Mouse (Mus musculus): ENCODE data around the gene Tuba1a. TPM values are rescaled to one million over a fixed set of nuclear protein-coding genes. Genes with fewer than 3 reads are reported as not detected.

The Tuba1a gene
- polyA plus RNA-seq (2014; fragmentation: Nextera tagmentation; extraction: Ambion mirVana) = 1,836 and 1,958 TPM in 2 replicates

DNA sequence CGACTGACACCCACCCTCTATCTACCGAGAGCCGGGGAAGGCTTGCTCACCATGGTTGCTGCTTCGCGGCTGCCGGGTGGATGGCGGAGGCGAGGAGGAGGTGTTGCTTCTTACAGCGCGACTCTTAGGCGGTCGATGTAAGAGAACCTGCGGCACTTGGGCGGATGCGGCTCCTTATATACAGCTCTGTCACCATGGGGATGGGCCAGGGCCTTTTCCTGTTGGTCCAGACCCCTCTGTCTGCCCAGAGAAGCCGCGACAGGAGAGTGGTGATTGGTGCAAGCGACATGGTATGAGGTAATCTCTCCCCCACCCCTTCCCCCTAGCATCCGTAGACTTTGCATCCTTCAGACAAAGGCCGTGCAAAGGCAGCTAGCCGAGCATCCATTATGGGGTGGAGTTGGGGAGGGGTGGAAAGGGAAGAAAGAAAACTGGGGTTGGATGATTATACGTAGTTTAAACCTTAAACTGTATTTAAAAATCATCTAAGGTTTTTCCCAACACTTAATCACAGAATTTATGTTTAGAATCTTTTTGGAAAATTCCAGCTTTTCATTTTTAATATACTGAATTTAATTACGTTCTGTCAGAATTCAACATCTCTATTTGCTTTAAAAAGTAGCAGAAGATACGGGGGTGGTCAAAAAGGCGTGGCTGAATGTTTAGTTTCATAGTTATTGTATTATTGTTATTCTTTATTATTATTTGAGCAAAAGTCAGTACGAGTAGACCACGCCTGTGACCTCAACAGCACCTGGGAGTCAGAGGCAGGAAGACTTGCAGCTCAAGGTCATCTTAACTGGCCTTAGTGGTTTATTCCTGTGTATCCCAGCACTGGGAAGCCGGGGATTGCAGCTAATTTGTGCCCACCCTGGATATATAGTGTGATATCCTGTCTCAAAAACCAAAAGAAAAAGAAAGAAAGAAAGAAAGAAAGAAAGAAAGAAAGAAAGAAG is at the start of gene Tuba1a, which contains the start of gene Gm49450:
TSS of gene Tuba1a (minus strand) at position 303 of the 956 bp plus-strand sequence.
TSS of gene Gm49450 (minus strand) at position 151 of the 956 bp plus-strand sequence.
- peaks cover 7% of the 10 kb centered on the region; the same call in 1 of the 2 replicates for H3K36me3 ChIP-seq (ENCODE audit: control insufficient read depth, insufficient read depth, low read length)
- peak within 1 kb of the TSS; percentile 99 for H3K27ac ChIP-seq (replicated peaks; ENCODE audit: low read depth, low read length)
- H3K4me1 ChIP-seq (ENCODE audit: control insufficient read depth, insufficient read depth, low read length) = peaks cover 14% of the 10 kb centered on the region; the same call in 1 of the 2 replicates
- H3K9me3 ChIP-seq (ENCODE audit: control insufficient read depth, low read length) = no peaks in the 10 kb centered on the region
- peak within 1 kb of the TSS; percentile 80 for H3K4me2 ChIP-seq (ENCODE audit: low read depth, low read length)
- DNase-seq (ENCODE audit: low spot score) (peak; percentile 99), ATAC-seq (ENCODE audit: low read depth) (peak; percentile 98)
- H3K4me3 ChIP-seq (ENCODE audit: low read depth, low read length) = peak within 1 kb of the TSS; percentile 85
- WGBS = 5% methylated on average over 22 of the region's 28 CpGs
- H3K9ac ChIP-seq (ENCODE audit: low read depth, low read length) = peak within 1 kb of the TSS; percentile 97
- H3K27me3 ChIP-seq (replicated peaks; ENCODE audit: control insufficient read depth, insufficient read depth, low read length) = no peaks in the 10 kb centered on the region

DNA sequence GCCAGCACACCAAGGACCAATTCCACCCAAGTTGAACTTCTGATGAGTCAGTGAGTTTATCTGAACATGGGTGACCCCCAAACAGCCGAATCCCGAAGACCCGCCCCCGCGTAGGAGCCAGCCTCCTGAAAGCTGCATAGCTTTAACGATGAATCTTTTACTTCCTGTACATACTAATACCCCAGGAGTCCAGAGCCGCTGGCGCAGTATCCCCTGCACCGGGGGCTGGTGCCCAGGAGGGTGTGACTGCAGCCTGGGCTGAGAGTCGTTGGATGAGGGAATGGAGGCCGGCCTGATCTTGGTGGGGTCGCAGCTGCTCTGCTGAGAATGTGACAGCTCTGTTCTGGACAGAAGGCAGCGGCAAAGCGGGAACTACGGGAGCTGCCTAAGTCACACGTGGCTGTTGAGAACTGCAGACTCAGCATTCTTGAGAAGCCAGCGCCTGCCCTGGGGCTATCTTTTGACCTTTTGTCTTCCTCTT is 48.0 kb upstream of the Tuba1a start:
- Histone ChIP-seq H3K36me3 (ENCODE audit: control insufficient read depth, insufficient read depth, low read length) (no peaks in the 10 kb centered on the region), H3K4me1 (ENCODE audit: control insufficient read depth, insufficient read depth, low read length) (peaks cover 12% of the 10 kb centered on the region), H3K4me3 (ENCODE audit: low read depth, low read length) (peak overlapping the region; percentile 26), H3K4me2 (ENCODE audit: low read depth, low read length) (peak overlapping the region; percentile 56), H3K27ac (replicated peaks; ENCODE audit: low read depth, low read length) (peak overlapping the region; percentile 72; the same call in 1 of the 2 replicates), H3K27me3 (replicated peaks; ENCODE audit: control insufficient read depth, insufficient read depth, low read length) (no peaks in the 10 kb centered on the region), H3K9ac (ENCODE audit: low read depth, low read length) (peak overlapping the region; percentile 34), H3K9me3 (ENCODE audit: control insufficient read depth, low read length) (peaks cover 3% of the 10 kb centered on the region; the same call in 1 of the 2 replicates)
- peak; percentile 71 for DNase-seq (ENCODE audit: low spot score)
- ATAC-seq (ENCODE audit: low read depth) = peak; percentile 39
- WGBS = 7% methylated on average over 17 of the region's 17 CpGs

DNA sequence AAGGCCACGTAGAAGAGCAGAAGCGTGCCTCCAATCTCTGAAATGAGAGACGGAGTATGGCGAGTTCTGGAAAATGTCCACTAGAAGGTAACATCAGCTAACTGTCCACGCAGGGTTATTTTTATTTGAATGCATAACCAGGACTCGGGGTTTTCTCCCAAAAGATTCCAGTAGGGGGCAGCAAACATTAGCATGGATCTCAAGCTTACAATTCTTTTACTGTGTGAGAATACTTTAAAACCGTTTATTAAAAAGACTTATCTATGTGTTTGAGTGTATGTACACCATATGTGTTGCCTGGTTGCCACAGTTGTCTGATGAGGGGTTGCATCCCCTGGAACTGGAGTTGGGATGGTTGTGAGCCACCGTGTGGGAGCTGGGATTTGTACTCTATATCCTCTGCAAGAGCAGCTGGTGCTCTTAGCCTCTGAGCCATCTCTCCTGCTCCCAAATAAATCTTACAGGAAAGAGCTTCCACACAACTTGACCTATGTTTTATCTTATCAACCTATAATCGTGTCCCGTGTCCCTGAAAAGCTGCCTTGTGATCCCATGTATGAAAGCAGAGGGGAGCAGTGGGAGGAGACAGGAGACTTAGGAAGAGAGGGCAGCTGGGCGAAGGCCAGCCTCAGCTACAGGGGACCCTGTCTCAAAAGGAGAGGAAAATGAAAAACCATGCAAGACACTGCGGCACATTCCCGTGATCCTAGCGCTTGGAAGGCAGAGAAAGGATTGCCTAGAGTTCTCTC is 47.2 kb upstream of the Tuba1a start:
- no peak overlapping the region; the same call in 1 of the 2 replicates for H3K9ac ChIP-seq (ENCODE audit: low read depth, low read length)
- peak overlapping the region; percentile 72 for H3K27ac ChIP-seq (replicated peaks; ENCODE audit: low read depth, low read length)
- DNase-seq (ENCODE audit: low spot score) (peak; percentile 73), ATAC-seq (ENCODE audit: low read depth) (no peak)
- no peak overlapping the region for H3K4me3 ChIP-seq (ENCODE audit: low read depth, low read length)
- peak overlapping the region; percentile 56 for H3K4me2 ChIP-seq (ENCODE audit: low read depth, low read length)
- no peaks in the 10 kb centered on the region for H3K36me3 ChIP-seq (ENCODE audit: control insufficient read depth, insufficient read depth, low read length)
- H3K4me1 ChIP-seq (ENCODE audit: control insufficient read depth, insufficient read depth, low read length) = peaks cover 12% of the 10 kb centered on the region
- no peaks in the 10 kb centered on the region for H3K27me3 ChIP-seq (replicated peaks; ENCODE audit: control insufficient read depth, insufficient read depth, low read length)
- 35% methylated on average over 14 of the region's 14 CpGs for WGBS
- H3K9me3 ChIP-seq (ENCODE audit: control insufficient read depth, low read length) = peaks cover 3% of the 10 kb centered on the region; the same call in 1 of the 2 replicates

DNA sequence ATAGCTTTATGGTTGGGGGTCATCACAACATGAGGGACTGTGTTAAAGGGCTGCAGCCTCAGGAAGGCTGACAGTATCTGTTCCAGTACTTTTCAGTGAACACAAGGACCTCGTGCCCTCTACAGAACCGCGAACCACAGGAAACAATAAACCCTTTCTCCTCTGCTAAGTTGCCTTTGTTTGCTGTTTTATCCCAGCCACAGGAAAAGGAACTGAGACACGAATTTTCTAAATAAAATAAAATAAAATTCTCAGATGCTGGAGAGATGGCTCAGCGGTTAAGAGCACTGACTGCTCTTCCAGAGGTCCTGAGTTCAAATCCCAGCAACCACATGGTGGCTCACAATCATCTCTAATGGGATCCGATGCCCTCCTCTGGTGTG is 45.3 kb upstream of the Tuba1a start:
- ATAC-seq (ENCODE audit: low read depth) = no peak
- 45% methylated on average over 6 of the region's 6 CpGs for WGBS

DNA sequence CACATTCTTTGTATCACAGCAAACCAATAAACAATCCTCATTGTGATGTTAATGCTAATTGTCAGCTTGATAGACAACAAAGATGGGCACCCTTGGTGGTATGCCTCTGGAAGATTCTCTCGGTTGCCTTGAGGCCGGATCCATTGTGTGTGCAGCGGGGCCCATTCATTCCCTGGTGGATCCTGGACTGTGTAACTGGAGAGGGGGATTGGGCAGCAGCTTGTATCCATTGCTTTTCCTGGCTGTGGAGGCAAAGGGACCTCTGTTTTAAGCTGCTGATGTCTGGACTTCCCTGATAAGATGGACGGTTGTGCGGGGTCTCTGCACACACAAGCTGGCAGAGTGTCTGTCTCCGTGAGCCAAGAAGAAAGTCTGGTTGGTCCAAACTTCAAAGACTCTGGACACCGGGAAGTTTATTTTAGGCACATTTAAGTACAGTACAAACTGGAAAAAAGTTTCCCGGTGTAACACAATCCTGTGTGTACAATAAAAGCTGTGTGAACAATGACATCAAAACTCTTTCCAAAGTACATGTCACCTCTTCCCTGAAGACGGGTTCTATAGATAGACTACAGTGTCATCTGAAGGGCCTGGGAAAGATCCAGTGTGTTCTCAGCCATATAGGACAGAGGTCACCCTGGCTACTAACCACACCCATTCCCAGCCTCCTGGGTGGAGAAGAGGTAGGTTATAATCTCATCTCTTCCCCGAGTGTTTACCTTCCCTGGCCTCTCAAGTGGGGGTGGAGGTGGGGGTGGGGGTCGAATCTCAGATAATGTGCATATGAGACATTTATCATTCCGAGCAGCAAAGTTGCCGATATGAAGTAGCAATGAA is 44.7 kb upstream of the Tuba1a start:
- WGBS = 47% methylated on average over 13 of the region's 13 CpGs
- H3K36me3 ChIP-seq (ENCODE audit: control insufficient read depth, insufficient read depth, low read length) = no peaks in the 10 kb centered on the region

More for the DNA sequence above, 45.3 kb upstream of the Tuba1a start:
- peak; percentile 9 for DNase-seq (ENCODE audit: low spot score)
- H3K9ac ChIP-seq (ENCODE audit: low read depth, low read length) = no peak overlapping the region
- no peak overlapping the region for H3K27ac ChIP-seq (replicated peaks; ENCODE audit: low read depth, low read length)
- no peak overlapping the region for H3K4me2 ChIP-seq (ENCODE audit: low read depth, low read length)
- H3K4me3 ChIP-seq (ENCODE audit: low read depth, low read length) = no peak overlapping the region
- peaks cover 2% of the 10 kb centered on the region; the same call in 1 of the 2 replicates for H3K9me3 ChIP-seq (ENCODE audit: control insufficient read depth, low read length)
- H3K27me3 ChIP-seq (replicated peaks; ENCODE audit: control insufficient read depth, insufficient read depth, low read length) = no peaks in the 10 kb centered on the region
- H3K36me3 ChIP-seq (ENCODE audit: control insufficient read depth, insufficient read depth, low read length) = no peaks in the 10 kb centered on the region
- H3K4me1 ChIP-seq (ENCODE audit: control insufficient read depth, insufficient read depth, low read length) = peaks cover 12% of the 10 kb centered on the region

DNA sequence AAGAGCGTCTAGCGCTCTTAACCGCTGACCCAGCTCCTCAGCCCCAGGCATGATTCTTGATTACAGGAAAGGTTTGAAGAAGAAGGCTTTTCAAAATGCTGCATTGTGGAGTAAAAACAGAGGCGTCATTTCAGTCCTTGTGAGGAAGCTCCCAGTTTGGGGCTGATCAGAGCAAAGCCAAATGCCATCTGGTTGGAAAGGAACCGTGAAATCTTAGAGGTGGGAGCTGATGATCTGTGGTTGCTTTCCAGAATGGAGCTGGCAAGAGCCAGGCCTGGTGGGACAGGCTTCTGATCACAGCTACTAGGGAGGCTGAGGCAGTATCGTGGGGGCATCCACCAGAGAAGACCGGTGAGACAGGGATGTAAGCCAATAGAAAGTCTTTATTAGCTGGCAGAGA is 43.3 kb upstream of the Tuba1a start:
- Histone ChIP-seq H3K4me2 (ENCODE audit: low read depth, low read length) (no peak overlapping the region), H3K4me1 (ENCODE audit: control insufficient read depth, insufficient read depth, low read length) (peaks cover 16% of the 10 kb centered on the region), H3K4me3 (ENCODE audit: low read depth, low read length) (no peak overlapping the region), H3K27ac (replicated peaks; ENCODE audit: low read depth, low read length) (no peak overlapping the region), H3K36me3 (ENCODE audit: control insufficient read depth, insufficient read depth, low read length) (no peaks in the 10 kb centered on the region), H3K27me3 (replicated peaks; ENCODE audit: control insufficient read depth, insufficient read depth, low read length) (no peaks in the 10 kb centered on the region), H3K9me3 (ENCODE audit: control insufficient read depth, low read length) (no peaks in the 10 kb centered on the region), H3K9ac (ENCODE audit: low read depth, low read length) (no peak overlapping the region)
- ATAC-seq (ENCODE audit: low read depth) = no peak
- WGBS = 49% methylated on average over 7 of the region's 7 CpGs
- no peak for DNase-seq (ENCODE audit: low spot score)

More for the DNA sequence above, 44.7 kb upstream of the Tuba1a start:
- DNase-seq (ENCODE audit: low spot score) = peak; percentile 12
- Histone ChIP-seq H3K27me3 (replicated peaks; ENCODE audit: control insufficient read depth, insufficient read depth, low read length) (no peaks in the 10 kb centered on the region), H3K4me2 (ENCODE audit: low read depth, low read length) (no peak overlapping the region), H3K9me3 (ENCODE audit: control insufficient read depth, low read length) (no peaks in the 10 kb centered on the region), H3K4me3 (ENCODE audit: low read depth, low read length) (no peak overlapping the region), H3K4me1 (ENCODE audit: control insufficient read depth, insufficient read depth, low read length) (peaks cover 12% of the 10 kb centered on the region), H3K27ac (replicated peaks; ENCODE audit: low read depth, low read length) (no peak overlapping the region), H3K9ac (ENCODE audit: low read depth, low read length) (no peak overlapping the region)
- no peak for ATAC-seq (ENCODE audit: low read depth)

DNA sequence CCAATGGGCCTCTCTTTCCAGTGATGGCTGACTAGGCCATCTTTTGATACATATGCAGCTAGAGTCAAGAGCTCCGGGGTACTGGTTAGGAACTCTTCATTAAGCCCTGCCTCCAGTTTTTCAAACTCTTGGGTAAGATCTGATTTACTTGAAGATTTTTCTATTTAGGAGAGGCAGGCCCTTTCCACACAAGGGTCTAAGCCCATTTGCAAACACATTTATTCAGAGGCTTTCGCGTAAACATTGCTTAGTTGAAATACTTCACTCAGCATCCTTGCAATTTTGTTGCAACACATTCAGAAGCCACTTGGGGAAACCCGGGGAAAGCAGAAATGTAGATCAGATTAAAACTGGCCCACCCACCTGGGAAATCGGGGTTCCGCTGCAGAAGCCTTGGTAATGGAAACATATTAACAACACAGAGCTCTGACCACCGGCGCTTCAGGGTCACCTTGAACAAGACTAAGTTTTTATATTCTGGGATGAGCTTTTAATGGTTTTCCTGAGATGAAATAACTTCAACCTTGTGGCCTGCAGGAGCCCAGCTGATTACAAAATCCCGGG is 41.5 kb upstream of the Tuba1a start:
- no peak overlapping the region for H3K4me3 ChIP-seq (ENCODE audit: low read depth, low read length)
- no peak overlapping the region for H3K4me2 ChIP-seq (ENCODE audit: low read depth, low read length)
- H3K4me1 ChIP-seq (ENCODE audit: control insufficient read depth, insufficient read depth, low read length) = peaks cover 23% of the 10 kb centered on the region
- no peak overlapping the region for H3K27ac ChIP-seq (replicated peaks; ENCODE audit: low read depth, low read length)
- ATAC-seq (ENCODE audit: low read depth) = no peak
- no peaks in the 10 kb centered on the region for H3K27me3 ChIP-seq (replicated peaks; ENCODE audit: control insufficient read depth, insufficient read depth, low read length)
- no peak for DNase-seq (ENCODE audit: low spot score)
- 81% methylated on average over 9 of the region's 9 CpGs for WGBS
- H3K9ac ChIP-seq (ENCODE audit: low read depth, low read length) = no peak overlapping the region
- no peaks in the 10 kb centered on the region for H3K9me3 ChIP-seq (ENCODE audit: control insufficient read depth, low read length)
- H3K36me3 ChIP-seq (ENCODE audit: control insufficient read depth, insufficient read depth, low read length) = no peaks in the 10 kb centered on the region

Data from embryonic facial prominence, embryonic 14.5 days (tissue).